Mouse (Mus musculus): ENCODE results near the gene Gm5141. TPM values are rescaled to one million over a fixed set of nuclear protein-coding genes. Genes with fewer than 3 reads are reported as not detected.
"Not testable (repeated sequence)": the region's sequence is repeated elsewhere in the genome, so short reads cannot be mapped to it uniquely, and the experiment has no call there.

Gm5141 gene
- polyA plus RNA-seq (2012; rRNA removed) = 2.5 and 3.7 TPM in 2 replicates

DNA sequence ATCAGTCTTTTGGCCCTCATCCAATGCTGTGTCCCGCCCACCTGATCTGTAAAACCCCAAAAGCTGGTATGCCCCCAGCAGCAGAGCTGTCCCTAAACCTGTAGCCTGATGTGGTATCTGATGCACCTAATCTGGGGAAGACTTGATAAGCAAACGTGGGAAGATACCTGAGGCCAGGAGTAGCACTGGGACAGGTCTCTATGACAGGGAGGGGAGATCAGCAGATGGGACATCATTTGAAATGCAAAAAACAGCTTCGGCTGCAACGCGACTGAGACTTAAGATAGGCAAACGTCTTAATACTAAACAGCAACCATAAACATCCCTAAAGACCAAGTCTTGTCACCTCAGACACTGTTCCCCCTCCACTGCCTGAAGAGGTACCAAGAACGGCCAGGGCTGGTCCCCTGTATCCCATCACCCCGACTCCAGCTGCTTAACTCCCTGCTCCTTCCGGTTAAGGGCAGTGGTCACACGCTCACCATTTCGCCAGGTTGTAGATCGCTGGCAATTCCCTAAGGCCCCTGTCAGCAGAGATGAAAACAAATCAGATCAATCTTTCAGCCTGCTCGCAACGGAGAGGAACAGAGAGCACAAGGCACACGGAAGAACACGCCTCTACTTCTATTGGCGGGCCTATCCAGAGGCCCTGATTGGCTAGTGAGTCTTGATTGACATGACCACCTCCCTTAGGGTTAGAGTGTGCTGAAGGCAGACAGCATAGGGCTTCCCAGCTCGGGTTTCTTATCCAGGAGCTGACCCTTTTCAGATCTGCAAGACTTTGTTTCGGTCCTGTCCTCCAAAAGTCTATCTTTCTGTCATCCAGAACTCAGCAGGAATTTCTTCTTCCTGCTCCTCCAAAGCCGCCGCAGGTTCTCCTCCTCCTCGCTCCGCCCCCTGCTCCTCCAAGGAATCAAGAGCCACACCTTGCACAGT lies at the start of gene Gm5141:
TSS of gene Gm5141 (minus strand) at position 610 of the 936 bp plus-strand sequence.
- WGBS = 4% methylated on average over 23 of the region's 23 CpGs

DNA sequence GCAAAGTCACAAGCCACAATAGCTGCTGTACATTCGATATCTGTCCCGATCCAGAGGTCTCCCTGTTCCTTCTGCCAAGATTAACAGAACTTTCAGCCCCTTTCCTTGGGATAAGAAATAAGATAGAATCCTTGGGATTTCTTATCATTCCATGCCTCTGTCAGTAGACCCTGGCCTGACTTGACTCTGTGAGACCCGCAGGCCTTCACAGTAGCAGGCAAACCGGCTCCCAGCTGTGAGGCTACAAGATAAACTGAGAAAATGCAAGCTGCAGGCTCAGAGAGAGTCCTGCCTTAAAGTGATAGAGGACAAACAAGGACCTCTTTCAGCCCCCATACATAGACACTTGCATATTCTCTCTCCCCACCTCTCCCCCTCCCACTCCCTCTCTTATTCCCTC lies 47.7 kb upstream of the Gm5141 start:
- Histone ChIP-seq H3K4me3 (ENCODE audit: control insufficient read depth, insufficient read depth, low read length) (no peak overlapping the region), H3K27ac (ENCODE audit: control insufficient read depth, insufficient read depth, low read length) (no peak overlapping the region), H3K27me3 (ENCODE audit: control insufficient read depth, insufficient read depth, low read length) (no peaks in the 10 kb centered on the region), H3K36me3 (ENCODE audit: control insufficient read depth, insufficient read depth, low read length) (no peaks in the 10 kb centered on the region), H3K4me1 (replicated peaks; ENCODE audit: control insufficient read depth, insufficient read depth, low read length) (no peaks in the 10 kb centered on the region)
- TF ChIP-seq CTCF (IDR thresholded peaks at IDR 0.05; ENCODE audit: borderline replicate concordance, control insufficient read depth, extremely low read depth, insufficient read depth, low read length, poor library complexity) (no peak), POLR2A (IDR thresholded peaks at IDR 0.05; ENCODE audit: control insufficient read depth, extremely low read depth, insufficient read depth, low read length, poor library complexity) (no peak)
- no peak for DNase-seq
- WGBS = 67% methylated on average over 4 of the region's 4 CpGs

More for the DNA sequence above, at the start of gene Gm5141:
- peak within 1 kb of the TSS; percentile 56 for H3K4me3 ChIP-seq (ENCODE audit: control insufficient read depth, insufficient read depth, low read length)
- H3K27me3 ChIP-seq (ENCODE audit: control insufficient read depth, insufficient read depth, low read length); H3K27ac ChIP-seq (ENCODE audit: control insufficient read depth, insufficient read depth, low read length); H3K4me1 ChIP-seq (replicated peaks; ENCODE audit: control insufficient read depth, insufficient read depth, low read length); H3K36me3 ChIP-seq (ENCODE audit: control insufficient read depth, insufficient read depth, low read length): not testable (repeated sequence)
- peak; percentile 44 for DNase-seq

DNA sequence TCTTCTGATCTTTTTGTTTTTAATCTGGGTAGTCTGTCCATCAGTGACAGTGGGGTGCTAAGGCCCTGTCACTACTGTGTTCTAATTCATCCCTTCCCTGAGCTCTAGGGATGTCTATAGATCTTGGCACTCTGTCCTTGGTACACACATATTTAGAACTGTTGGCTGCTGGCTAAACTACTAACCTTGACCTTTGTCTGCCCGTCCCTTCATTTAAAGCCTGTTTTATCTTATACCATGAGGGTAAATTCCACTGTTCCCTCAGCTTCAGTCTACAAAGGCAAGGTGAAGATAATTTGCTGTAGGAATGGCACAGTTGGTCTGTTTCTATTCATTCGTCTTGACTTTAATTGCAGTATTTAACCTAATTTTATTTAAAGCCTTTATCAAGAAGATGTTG lies 46.6 kb upstream of the Gm5141 start:
- no peak for DNase-seq
- no peaks in the 10 kb centered on the region for H3K4me1 ChIP-seq (replicated peaks; ENCODE audit: control insufficient read depth, insufficient read depth, low read length)
- WGBS = 93% methylated on average over 2 of the region's 2 CpGs
- no peaks in the 10 kb centered on the region for H3K36me3 ChIP-seq (ENCODE audit: control insufficient read depth, insufficient read depth, low read length)
- H3K27ac ChIP-seq (ENCODE audit: control insufficient read depth, insufficient read depth, low read length) = no peak overlapping the region
- no peak for TF ChIP-seq CTCF (IDR thresholded peaks at IDR 0.05; ENCODE audit: borderline replicate concordance, control insufficient read depth, extremely low read depth, insufficient read depth, low read length, poor library complexity)
- TF ChIP-seq POLR2A (IDR thresholded peaks at IDR 0.05; ENCODE audit: control insufficient read depth, extremely low read depth, insufficient read depth, low read length, poor library complexity) = no peak
- H3K27me3 ChIP-seq (ENCODE audit: control insufficient read depth, insufficient read depth, low read length) = no peaks in the 10 kb centered on the region
- H3K4me3 ChIP-seq (ENCODE audit: control insufficient read depth, insufficient read depth, low read length) = no peak overlapping the region

DNA sequence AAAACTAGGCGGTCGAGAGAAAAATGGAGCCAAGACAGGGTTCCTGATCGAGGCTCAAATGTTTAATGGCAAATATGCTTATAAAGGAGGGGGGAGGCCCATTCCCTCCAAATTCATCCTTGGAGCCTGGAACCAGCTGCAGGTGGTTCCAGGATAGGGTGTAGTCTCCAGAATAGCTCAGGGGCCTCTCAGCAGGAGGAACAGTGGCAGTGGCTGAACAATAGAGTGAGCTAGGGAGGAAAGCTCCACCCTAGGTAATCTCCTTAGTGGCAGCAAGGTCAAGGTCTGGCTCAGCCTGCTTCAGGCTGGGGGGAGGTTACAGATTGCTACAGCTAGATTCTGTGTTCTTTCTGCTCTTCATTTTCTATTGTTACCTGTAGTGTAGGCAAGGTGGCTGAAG lies 30.1 kb upstream of the Gm5141 start:
- WGBS = 95% methylated on average over 3 of the region's 3 CpGs
- not testable (repeated sequence) for H3K27ac ChIP-seq (ENCODE audit: control insufficient read depth, insufficient read depth, low read length); H3K36me3 ChIP-seq (ENCODE audit: control insufficient read depth, insufficient read depth, low read length); H3K27me3 ChIP-seq (ENCODE audit: control insufficient read depth, insufficient read depth, low read length); H3K4me1 ChIP-seq (replicated peaks; ENCODE audit: control insufficient read depth, insufficient read depth, low read length); H3K4me3 ChIP-seq (ENCODE audit: control insufficient read depth, insufficient read depth, low read length); DNase-seq

DNA sequence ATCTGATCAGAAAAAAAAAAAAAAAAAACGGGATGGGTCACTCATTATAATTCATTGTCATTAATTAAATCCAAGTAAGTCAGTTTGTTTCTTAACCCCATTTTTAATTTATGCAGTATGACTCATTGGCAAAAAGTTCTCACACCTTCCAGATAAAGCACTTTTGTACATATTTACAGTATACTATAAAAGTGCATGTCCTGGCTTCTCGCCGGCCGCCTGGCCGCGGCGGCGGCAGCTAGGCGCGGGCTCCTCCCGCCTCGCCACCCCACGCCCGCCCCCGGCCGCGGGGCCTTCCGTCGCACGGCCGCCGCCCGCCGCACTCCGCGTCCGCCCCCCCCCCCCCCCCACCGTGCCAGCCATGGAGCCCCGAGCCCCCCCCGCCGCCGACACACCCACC lies 27.1 kb upstream of the Gm5141 start:
- 10% methylated on average over 30 of the region's 32 CpGs for WGBS
- 0 out of 2 replicates have a peak, but pooled peaks cover 2% of the 10 kb centered on the region for H3K27me3 ChIP-seq (ENCODE audit: control insufficient read depth, insufficient read depth, low read length)
- H3K36me3 ChIP-seq (ENCODE audit: control insufficient read depth, insufficient read depth, low read length) = no peaks in the 10 kb centered on the region

DNA sequence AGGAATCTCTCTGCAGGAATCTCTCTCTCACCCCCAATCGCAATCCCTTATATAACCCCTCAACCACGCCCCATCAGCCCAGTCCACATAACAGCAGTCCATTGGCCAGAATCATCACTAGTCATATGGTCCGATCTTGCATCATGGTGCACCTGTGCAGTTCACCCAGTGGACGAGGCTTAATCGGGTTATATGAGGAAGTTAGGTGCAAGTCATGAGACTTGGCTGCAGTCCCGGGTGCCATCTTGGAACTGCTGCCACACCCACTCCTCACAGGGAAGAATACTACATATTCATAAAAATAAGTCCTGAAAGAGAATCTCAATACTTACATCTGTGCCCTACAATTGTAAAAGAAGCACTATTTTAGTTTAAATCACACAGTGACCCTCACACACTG lies 22.4 kb upstream of the Gm5141 start:
- not testable (repeated sequence) for DNase-seq; H3K4me3 ChIP-seq (ENCODE audit: control insufficient read depth, insufficient read depth, low read length); H3K27ac ChIP-seq (ENCODE audit: control insufficient read depth, insufficient read depth, low read length); H3K36me3 ChIP-seq (ENCODE audit: control insufficient read depth, insufficient read depth, low read length); H3K27me3 ChIP-seq (ENCODE audit: control insufficient read depth, insufficient read depth, low read length); H3K4me1 ChIP-seq (replicated peaks; ENCODE audit: control insufficient read depth, insufficient read depth, low read length)
- 76% methylated on average over 6 of the region's 6 CpGs for WGBS

More for the DNA sequence above, 27.1 kb upstream of the Gm5141 start:
- no peak for DNase-seq
- H3K4me3 ChIP-seq (ENCODE audit: control insufficient read depth, insufficient read depth, low read length) = no peak overlapping the region
- TF ChIP-seq CTCF (IDR thresholded peaks at IDR 0.05; ENCODE audit: borderline replicate concordance, control insufficient read depth, extremely low read depth, insufficient read depth, low read length, poor library complexity) = no peak
- TF ChIP-seq POLR2A (IDR thresholded peaks at IDR 0.05; ENCODE audit: control insufficient read depth, extremely low read depth, insufficient read depth, low read length, poor library complexity) = no peak
- H3K4me1 ChIP-seq (replicated peaks; ENCODE audit: control insufficient read depth, insufficient read depth, low read length) = no peaks in the 10 kb centered on the region
- H3K27ac ChIP-seq (ENCODE audit: control insufficient read depth, insufficient read depth, low read length) = no peak overlapping the region

DNA sequence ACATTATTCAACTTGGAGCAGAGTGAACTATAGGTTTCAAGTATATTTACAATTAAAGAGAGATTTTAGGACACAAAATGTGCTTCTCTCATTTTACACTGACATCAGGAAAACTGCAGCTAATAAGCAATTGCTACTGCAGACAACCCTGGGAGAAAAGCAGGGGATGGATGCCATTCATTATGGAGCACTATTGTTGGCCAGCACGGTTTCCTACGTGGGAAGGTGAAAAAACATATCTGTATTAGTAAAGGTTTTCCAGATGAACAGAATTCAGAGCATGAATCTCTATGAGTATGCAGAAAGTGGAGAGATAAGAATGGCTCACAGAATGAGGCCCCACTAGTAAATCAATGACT lies 506 bp upstream of the Gm5141 start:
- 54% methylated on average over 2 of the region's 2 CpGs for WGBS
- peak overlapping the region; percentile 50; the same call in 1 of the 2 replicates for H3K4me3 ChIP-seq (ENCODE audit: control insufficient read depth, insufficient read depth, low read length)
- not testable (repeated sequence) for H3K4me1 ChIP-seq (replicated peaks; ENCODE audit: control insufficient read depth, insufficient read depth, low read length); H3K27me3 ChIP-seq (ENCODE audit: control insufficient read depth, insufficient read depth, low read length); H3K27ac ChIP-seq (ENCODE audit: control insufficient read depth, insufficient read depth, low read length); DNase-seq; H3K36me3 ChIP-seq (ENCODE audit: control insufficient read depth, insufficient read depth, low read length)

DNA sequence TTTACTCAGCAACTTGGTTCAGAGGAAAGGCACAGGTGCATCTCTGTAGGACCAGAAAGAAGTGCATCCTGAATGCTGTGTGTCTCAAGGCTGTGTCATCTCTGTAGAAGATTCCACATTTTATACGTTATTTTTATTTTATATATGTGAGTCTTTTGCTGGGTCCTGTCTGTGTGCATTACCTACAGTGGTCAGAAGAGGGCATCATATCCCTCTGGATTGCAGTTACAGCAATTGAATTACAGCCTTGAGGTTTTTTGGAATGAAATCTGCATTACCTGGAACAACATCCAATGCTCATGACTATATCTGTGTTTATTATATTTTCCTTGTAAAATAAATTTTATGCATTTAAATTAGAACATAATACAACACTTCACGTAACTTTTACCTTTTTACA lies 21.8 kb downstream of the Gm5141 start:
- H3K4me3 ChIP-seq (ENCODE audit: control insufficient read depth, insufficient read depth, low read length); H3K27me3 ChIP-seq (ENCODE audit: control insufficient read depth, insufficient read depth, low read length); H3K4me1 ChIP-seq (replicated peaks; ENCODE audit: control insufficient read depth, insufficient read depth, low read length); H3K36me3 ChIP-seq (ENCODE audit: control insufficient read depth, insufficient read depth, low read length); H3K27ac ChIP-seq (ENCODE audit: control insufficient read depth, insufficient read depth, low read length): not testable (repeated sequence)
- 64% methylated on average over 2 of the region's 2 CpGs for WGBS
- DNase-seq = peak; percentile 45

DNA sequence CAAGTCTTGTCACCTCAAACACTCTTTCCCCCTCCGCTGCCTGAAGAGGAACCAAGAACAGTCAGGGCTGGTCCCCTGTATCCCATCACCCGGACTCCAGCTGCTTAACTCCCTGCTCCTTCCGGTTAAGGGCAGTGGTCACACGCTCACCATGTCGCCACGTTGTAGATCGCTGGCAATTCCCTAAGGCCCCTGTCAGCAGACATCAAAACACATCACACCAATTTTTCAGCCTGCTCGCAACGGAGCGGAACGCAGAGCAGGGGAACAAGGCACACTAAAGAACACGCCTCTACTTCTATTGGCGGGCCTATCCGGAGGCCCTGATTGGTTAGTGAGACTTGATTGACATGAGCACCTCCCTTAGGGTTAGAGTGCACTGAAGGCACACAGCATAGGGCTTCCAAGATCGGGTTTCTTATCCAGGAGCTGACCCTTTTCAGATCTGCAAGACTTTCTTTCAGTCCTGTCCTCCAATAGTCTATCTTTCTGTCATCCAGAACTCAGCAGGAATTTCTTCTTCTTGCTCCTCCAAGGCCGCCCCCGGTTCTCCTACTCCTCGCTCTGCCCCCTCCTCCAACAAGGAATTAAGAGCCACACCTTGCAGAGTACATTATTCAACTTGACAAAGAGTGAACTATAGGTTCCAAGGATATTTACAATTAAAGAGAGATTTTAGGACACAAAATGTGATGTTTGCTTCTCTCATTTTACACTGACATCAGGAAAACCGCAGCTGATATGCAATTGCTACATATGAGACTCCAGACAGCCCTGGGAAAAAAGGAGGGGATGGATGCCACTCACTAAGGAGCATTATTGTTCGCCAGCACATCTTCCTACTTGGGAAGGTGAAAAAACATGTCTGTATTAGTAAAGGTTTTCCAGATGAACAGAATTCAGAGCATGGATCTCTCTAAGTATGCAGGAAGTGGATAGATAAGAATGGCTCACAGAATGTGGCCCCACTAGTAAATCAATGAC lies 24.9 kb downstream of the Gm5141 start, which contains the start of gene Platr25:
TSS of gene Platr25 (minus strand) at position 278 of the 984 bp plus-strand sequence.
- not testable (repeated sequence) for H3K4me1 ChIP-seq (replicated peaks; ENCODE audit: control insufficient read depth, insufficient read depth, low read length); H3K27me3 ChIP-seq (ENCODE audit: control insufficient read depth, insufficient read depth, low read length); H3K36me3 ChIP-seq (ENCODE audit: control insufficient read depth, insufficient read depth, low read length); H3K27ac ChIP-seq (ENCODE audit: control insufficient read depth, insufficient read depth, low read length)
- DNase-seq = peak; percentile 66
- 15% methylated on average over 20 of the region's 20 CpGs for WGBS
- H3K4me3 ChIP-seq (ENCODE audit: control insufficient read depth, insufficient read depth, low read length) = peak within 1 kb of the TSS; percentile 91
